Mouse (Mus musculus) CD4-positive helper T cell, adult 2 months (primary cell): ENCODE data around the gene Milr1.
"Not testable (repeated sequence)": the region's sequence is repeated elsewhere in the genome, so short reads cannot be mapped to it uniquely, and the experiment has no call there.

Experiments used
- DNase-seq: peaks from one replicate; pipeline ENCODE4 v3.0.0-alpha.2; 2012; ENCODE audit warnings: low read depth, missing footprints, low spot score

Milr1 gene

DNA sequence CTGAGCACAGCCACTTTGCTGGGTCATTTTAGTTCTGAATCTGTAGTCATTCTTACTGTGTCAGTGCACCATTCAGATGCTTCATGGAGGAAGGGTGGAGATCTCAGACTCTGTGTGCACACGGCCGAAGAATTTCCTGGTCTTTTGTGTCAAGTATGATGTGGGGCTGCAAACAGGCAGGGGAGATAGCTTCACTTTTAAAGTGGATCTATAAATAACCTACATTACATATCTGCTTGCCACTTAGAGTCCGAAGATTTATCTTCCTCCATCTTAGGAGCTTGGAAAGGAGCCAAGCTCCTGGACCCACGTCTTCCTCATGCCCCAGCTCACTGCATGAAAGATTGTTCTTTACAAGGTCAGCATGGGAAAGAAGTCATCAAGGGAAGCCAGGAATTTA, 20.3 kb upstream of the Milr1 start:
- no peak for DNase-seq

DNA sequence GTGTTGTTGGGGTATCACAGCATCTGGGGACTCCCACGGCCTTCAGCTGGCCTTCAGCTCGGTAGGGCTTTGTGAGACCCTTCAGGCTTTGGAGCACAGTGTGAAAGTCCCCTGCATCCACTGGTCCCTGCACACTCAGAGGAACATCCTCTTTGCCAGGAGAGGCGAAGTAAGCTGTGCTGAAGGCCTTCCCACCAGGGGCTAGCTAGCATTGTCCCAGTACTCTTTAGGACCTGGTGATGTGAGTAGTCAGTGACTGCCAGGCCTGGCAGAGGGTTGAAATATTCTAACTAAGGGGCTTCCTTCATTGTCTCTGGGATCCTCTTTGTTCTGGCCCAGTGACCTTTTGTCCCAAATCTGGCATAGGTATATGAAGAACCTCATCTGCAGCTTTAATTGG, 14.4 kb upstream of the Milr1 start:
- DNase-seq, result no peak

DNA sequence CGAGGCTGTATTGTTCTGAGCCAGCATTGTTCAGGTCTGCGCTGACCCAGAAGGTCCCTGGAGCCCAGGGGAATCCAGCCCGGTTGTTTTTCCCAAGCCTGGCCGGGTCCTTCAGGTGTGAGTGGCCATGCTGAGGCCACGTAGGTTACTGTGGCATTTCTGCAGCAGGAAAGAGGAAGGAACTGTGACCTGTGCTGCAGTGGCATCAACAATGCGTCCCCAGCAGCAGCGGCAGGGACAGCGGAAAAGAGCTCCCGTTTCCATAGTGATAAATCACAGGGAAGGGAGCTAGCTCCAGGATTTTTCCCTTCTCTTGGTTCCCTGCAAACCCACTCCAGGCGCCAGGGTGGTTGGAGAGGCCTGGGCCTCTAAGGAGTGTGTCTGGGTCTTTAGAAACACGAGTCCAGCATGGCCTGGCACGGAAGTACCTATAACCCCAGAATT, 13.8 kb upstream of the Milr1 start:
- no peak for DNase-seq

GRCm38 (mm10) chr11:106739116-106739515, 11.9 kb upstream of the Milr1 start:
- no peak for DNase-seq

DNA sequence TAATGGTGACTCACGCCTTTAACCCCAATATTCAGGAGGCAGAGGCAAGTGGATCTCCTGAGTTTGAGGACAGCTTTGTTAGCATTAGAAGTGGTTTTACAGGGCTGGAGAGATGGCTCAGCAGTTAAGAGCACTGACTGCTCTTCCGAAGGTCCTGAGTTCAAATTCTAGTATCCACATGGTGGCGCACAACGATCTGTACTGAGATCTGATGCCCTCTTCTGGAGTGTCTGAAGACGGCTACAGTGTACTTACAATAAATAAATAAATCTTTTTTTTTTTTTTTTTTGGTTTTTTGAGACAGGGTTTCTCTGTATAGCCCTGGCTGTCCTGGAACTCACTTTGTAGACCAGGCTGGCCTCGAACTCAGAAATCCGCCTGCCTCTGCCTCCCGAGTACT, 10.3 kb upstream of the Milr1 start:
- not testable (repeated sequence) for DNase-seq

DNA sequence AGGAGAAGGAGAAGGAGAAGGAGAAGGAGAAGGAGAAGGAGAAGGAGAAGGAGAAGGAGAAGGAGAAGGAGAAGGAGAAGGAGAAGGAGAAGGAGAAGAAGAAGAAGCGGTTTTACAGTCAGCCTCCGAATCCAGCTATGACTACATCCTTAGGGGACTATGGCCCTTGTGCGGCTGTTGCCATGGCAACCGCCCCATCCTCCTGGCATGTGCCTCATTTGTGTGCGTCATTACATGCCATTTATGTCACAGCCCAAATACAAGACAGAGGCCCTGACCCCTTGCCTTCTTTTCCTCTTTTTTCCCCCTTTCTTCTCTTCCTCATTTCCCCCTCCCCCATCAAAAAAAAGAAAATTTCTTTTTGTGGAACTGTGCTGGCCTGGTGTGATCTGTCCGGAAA, 9.8 kb upstream of the Milr1 start:
- DNase-seq, result peak; percentile 71

DNA sequence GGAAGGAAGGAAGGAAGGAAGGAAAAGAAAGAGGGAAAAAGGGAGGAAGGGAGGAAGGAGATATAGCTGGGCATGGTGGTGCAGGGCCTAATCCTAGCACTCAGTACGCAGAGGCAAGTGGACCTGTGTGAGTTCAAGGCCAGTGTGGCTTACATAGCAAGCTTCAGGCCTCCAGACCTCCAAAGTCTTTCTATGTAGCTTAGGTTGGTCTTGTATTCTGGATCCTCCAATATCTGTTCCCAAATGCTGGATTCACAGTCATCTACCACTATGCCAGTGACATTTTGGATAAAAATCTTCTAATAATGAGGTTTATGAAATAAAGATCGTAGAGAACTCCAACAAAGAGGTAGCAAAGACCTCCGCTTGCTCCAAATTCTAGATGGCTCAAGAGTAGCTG, 9.2 kb upstream of the Milr1 start:
- no peak for DNase-seq

GRCm38 (mm10) chr11:106742388-106742841, 8.6 kb upstream of the Milr1 start:
- peak; percentile 79 for DNase-seq

DNA sequence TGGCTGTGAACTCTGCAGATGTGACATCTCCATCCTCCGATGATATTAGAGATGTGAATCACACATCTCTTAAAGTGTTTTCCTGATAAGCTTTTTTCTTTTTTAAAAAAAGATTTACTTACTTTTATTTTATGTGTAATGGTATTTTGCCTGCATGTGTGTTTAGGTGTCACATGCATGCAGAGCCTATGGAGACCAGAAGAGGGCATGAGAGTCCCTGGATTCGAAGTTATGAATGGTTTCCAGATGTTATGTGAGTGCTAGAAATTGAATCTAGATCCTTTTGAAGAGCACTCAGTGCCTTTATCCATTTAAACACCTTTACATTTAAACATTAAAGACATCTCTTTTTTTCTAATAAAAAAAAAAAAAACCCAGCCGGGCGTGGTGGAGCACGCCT, 6.1 kb upstream of the Milr1 start:
- DNase-seq, result peak; percentile 49

GRCm38 (mm10) chr11:106749557-106750120, 1.4 kb upstream of the Milr1 start:
- not testable (repeated sequence) for DNase-seq

GRCm38 (mm10) chr11:106750121-106750751, 790 bp upstream of the Milr1 start, which contains the start of gene Pecam1:
Gene Pecam1 (minus strand): TSS chr11:106750628.
- DNase-seq, result peak; percentile 91

DNA sequence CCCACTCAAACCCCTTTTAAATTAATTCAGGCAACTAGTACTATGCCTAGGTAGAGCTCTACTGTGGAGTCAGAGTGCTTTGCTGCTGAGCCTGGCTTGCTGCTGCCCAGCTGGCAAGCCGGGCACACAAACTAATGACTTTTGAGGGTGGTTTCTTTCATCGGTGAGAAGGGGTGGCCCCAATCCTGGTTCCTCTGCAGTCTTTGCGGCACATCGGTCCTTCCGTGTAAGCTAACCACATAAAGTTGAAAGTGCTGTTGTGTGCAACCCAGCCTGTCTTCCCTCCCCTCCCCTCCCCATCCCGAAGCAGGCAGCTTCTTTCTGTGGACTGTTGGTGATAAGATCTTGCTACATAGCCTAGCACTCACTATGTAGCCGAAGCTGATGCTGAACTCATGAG, 1.1 kb downstream of the Milr1 start:
- DNase-seq, result peak; percentile 88

- no peak for DNase-seq
Observed at GRCm38 (mm10) chr11:106753314-106753713, 2.3 kb downstream of the Milr1 start.

DNA sequence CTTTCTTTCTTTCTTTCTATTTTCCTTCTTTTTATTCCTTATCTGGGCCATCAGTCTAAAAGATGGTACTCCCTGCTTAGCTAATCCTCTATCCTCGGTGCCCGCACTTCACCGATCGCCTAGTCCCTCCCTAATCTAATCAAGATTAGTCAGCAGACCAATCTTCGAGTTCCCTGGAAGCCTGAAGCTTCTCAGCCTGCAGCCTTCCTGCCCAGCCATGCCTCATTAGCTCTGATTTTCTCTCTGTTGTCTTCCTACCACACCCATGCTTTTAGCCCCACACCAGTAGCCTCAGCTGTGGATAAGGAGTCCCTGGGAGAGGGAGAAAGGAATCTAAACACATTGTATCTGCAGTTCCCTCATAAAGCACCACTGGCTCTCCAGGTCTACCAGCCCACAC, 4.6 kb downstream of the Milr1 start:
- DNase-seq, result no peak

GRCm38 (mm10) chr11:106759028-106759427, 8.0 kb downstream of the Milr1 start:
- DNase-seq, result no peak

- no peak for DNase-seq
Observed at GRCm38 (mm10) chr11:106760511-106760910, 9.5 kb downstream of the Milr1 start.

GRCm38 (mm10) chr11:106762139-106762799, 11.2 kb downstream of the Milr1 start:
- peak; percentile 72 for DNase-seq

- no peak for DNase-seq
Observed at GRCm38 (mm10) chr11:106762800-106763185, 11.8 kb downstream of the Milr1 start.

- no peak for DNase-seq
Observed at GRCm38 (mm10) chr11:106766611-106767162, 15.7 kb downstream of the Milr1 start.

DNA sequence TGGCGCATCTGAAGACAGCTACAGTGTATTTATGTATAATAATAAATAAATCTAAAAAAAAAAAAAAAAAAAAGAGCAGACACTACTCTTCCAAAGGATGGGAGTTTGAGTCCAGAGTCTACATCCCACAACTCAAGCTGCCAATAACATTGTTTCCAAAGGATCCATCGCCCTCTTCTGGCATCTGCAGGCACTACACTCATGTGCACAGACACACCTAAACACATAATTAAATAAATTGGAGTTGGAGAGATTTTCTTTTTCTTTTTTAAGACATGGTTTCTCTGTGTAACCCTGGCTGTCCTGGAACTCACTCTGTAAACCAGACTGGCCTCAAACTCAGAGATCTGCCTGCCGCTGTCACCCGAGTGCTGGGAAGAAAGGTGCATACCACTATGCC, 16.5 kb downstream of the Milr1 start:
- no peak for DNase-seq

- DNase-seq, result peak; percentile 74
Observed at GRCm38 (mm10) chr11:106770195-106770974, 19.4 kb downstream of the Milr1 start.

DNA sequence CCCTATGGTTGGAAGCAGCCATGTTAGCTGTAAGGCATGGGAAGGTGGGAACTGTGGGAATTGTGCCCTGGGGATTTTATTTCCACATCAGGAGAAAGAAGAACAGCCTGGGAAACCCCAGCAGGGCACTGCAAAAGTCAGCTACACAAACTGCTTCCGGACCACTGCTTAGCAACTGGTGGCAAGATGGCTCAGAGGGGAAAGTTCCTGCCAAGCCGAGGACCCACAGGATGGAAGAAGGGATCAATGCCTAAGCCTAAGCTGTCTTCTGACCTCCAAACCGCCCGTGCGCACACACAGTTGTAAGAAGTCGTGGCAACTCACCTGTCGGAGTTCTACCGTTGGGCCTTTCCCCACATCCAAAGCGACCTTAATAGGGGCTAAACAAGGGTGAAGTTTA, 22.0 kb downstream of the Milr1 start:
- no peak for DNase-seq
